Mouse (Mus musculus): Measurements from ENCODE around the gene Gprc5c. TPM values are rescaled to one million over a fixed set of nuclear protein-coding genes. Genes with fewer than 3 reads are reported as not detected.
A peak's percentile ranks its signal among the peaks of the same experiment; 100 is the strongest.

Gprc5c gene
- polyA plus RNA-seq (2015; fragmentation: Nextera tagmentation; extraction: Ambion mirVana): 10.5 and 10.9 TPM in 2 replicates

DNA sequence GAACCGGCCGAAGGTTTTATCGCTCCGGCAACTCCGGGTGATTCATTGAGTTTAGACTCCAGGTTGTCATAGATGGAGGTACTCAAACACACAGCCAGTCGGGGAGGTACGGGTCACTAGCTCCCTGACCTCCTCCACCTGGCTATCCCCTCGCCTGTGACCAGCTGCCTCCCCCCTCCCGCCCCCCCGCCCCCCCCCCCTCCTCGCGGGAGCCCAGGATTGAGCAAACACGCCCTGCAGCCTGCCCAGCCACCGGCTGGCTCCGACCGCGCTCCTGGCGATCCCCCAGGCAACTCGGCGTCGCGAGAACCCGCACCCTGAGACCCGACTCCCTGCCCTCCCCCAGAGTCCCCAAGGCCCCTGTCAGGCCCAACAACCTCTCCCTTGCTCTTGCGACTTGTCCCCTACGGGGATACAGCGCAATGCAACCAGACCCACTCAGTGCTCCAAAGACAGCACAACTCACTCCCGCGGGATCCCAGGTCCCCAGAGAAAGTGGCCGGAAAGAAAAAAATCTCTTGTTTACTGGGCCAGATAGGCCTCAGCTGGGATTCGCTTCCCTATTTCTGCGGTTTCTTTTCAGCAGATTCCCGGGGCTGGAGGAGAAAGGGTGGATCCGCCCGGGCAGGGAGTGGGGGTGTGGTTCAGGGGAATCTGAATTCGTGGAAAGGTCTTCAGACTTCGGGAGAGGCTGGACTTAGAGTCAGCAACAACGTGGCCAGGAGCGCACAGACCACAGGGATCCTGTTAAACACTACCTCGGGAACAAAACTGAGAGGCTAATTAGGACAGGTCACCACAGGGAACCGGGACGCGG is at the start of gene Gprc5c:
Gene Gprc5c, plus strand, starts transcription at position 701 of the 817 bp plus-strand sequence.
- Histone ChIP-seq H3K36me3 (ENCODE audit: control insufficient read depth, insufficient read depth, low read length) (no peaks in the 10 kb centered on the region), H3K4me1 (ENCODE audit: control insufficient read depth, insufficient read depth, low read length) (peaks cover 13% of the 10 kb centered on the region), H3K4me3 (ENCODE audit: low read length) (peak within 1 kb of the TSS; percentile 74), H3K4me2 (ENCODE audit: low read depth, low read length) (peak within 1 kb of the TSS; percentile 99), H3K27ac (ENCODE audit: low read length) (peak within 1 kb of the TSS; percentile 79), H3K9me3 (ENCODE audit: control insufficient read depth, low read length) (no peaks in the 10 kb centered on the region), H3K27me3 (replicated peaks; ENCODE audit: control insufficient read depth, insufficient read depth, low read length) (no peaks in the 10 kb centered on the region), H3K9ac (ENCODE audit: low read depth, low read length) (peak within 1 kb of the TSS; percentile 75)
- ATAC-seq: peak; percentile 41
- WGBS: 1% methylated on average over 33 of the region's 43 CpGs

DNA sequence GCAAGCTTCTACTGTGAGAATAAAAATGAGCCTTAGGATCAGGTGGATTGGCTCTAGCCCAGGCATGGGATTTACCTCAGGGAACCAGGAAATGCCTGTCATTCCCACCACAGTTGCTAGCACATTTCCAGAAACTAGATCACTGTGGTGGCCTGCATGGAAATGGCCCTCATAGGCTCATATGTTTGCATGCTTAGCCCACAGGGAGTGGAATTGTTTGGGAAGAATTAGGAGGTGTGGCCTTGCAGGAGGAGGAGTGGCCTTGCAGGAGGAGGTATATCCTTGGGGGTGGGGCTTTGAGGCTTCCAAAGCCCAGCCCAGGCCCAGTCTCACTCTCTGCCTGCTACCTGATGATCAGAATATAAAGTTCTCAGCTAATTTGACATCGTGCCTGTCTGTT is 49.0 kb upstream of the Gprc5c start:
- Histone ChIP-seq H3K36me3 (ENCODE audit: control insufficient read depth, insufficient read depth, low read length) (no peaks in the 10 kb centered on the region), H3K9me3 (ENCODE audit: control insufficient read depth, low read length) (0 out of 2 replicates have a peak, but pooled peaks cover 3% of the 10 kb centered on the region), H3K27ac (ENCODE audit: low read length) (no peak overlapping the region), H3K9ac (ENCODE audit: low read depth, low read length) (no peak overlapping the region), H3K4me2 (ENCODE audit: low read depth, low read length) (no peak overlapping the region), H3K27me3 (replicated peaks; ENCODE audit: control insufficient read depth, insufficient read depth, low read length) (no peaks in the 10 kb centered on the region), H3K4me3 (ENCODE audit: low read length) (no peak overlapping the region), H3K4me1 (ENCODE audit: control insufficient read depth, insufficient read depth, low read length) (peaks cover 6% of the 10 kb centered on the region; the same call in 1 of the 2 replicates)
- 97% methylated on average over 1 of the region's 1 CpGs for WGBS
- ATAC-seq: no peak

GRCm38 (mm10) chr11:114802540-114803267 is 48.2 kb upstream of the Gprc5c start:
- Histone ChIP-seq H3K4me2 (ENCODE audit: low read depth, low read length) (no peak overlapping the region), H3K27me3 (replicated peaks; ENCODE audit: control insufficient read depth, insufficient read depth, low read length) (no peaks in the 10 kb centered on the region), H3K4me1 (ENCODE audit: control insufficient read depth, insufficient read depth, low read length) (peaks cover 8% of the 10 kb centered on the region), H3K36me3 (ENCODE audit: control insufficient read depth, insufficient read depth, low read length) (no peaks in the 10 kb centered on the region), H3K27ac (ENCODE audit: low read length) (no peak overlapping the region), H3K9ac (ENCODE audit: low read depth, low read length) (peak overlapping the region; percentile 44), H3K4me3 (ENCODE audit: low read length) (no peak overlapping the region), H3K9me3 (ENCODE audit: control insufficient read depth, low read length) (0 out of 2 replicates have a peak, but pooled peaks cover 3% of the 10 kb centered on the region)
- 53% methylated on average over 15 of the region's 15 CpGs for WGBS
- no peak for ATAC-seq

- H3K27me3 ChIP-seq (replicated peaks; ENCODE audit: control insufficient read depth, insufficient read depth, low read length): no peaks in the 10 kb centered on the region
- no peak overlapping the region for H3K4me2 ChIP-seq (ENCODE audit: low read depth, low read length)
- H3K27ac ChIP-seq (ENCODE audit: low read length): no peak overlapping the region
- H3K36me3 ChIP-seq (ENCODE audit: control insufficient read depth, insufficient read depth, low read length): no peaks in the 10 kb centered on the region
- H3K4me1 ChIP-seq (ENCODE audit: control insufficient read depth, insufficient read depth, low read length): peaks cover 9% of the 10 kb centered on the region
- 0 out of 2 replicates have a peak, but pooled peaks cover 3% of the 10 kb centered on the region for H3K9me3 ChIP-seq (ENCODE audit: control insufficient read depth, low read length)
- H3K4me3 ChIP-seq (ENCODE audit: low read length): no peak overlapping the region
- no peak overlapping the region for H3K9ac ChIP-seq (ENCODE audit: low read depth, low read length)
- no peak for ATAC-seq
- 65% methylated on average over 8 of the region's 8 CpGs for WGBS
Measured at GRCm38 (mm10) chr11:114803990-114804389, 47.0 kb upstream of the Gprc5c start.

DNA sequence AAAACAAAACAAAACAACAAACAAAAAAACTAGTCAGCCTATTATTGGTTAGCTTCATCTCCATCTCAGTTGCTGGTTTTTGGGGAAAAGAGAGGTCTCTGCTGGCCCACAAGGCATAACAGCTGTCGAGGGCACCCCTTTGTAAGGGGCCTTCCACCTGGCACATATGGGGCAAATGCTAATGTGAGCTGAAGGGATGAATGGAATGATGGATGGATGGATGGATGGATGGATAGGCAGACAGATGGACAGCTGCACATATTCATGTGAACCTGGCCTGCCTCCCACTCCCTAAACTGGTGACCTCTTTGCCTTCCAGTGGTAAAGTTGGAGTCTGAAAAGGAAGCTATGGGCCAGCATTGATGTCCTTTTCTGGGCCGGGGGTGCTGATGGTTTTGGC is 43.9 kb upstream of the Gprc5c start:
- H3K9me3 ChIP-seq (ENCODE audit: control insufficient read depth, low read length): no peaks in the 10 kb centered on the region
- no peak for ATAC-seq
- WGBS: 73% methylated on average over 2 of the region's 2 CpGs
- no peak overlapping the region for H3K9ac ChIP-seq (ENCODE audit: low read depth, low read length)
- no peaks in the 10 kb centered on the region for H3K36me3 ChIP-seq (ENCODE audit: control insufficient read depth, insufficient read depth, low read length)
- H3K27ac ChIP-seq (ENCODE audit: low read length): no peak overlapping the region
- H3K27me3 ChIP-seq (replicated peaks; ENCODE audit: control insufficient read depth, insufficient read depth, low read length): no peaks in the 10 kb centered on the region
- H3K4me2 ChIP-seq (ENCODE audit: low read depth, low read length): no peak overlapping the region
- H3K4me3 ChIP-seq (ENCODE audit: low read length): no peak overlapping the region
- peaks cover 9% of the 10 kb centered on the region for H3K4me1 ChIP-seq (ENCODE audit: control insufficient read depth, insufficient read depth, low read length)

DNA sequence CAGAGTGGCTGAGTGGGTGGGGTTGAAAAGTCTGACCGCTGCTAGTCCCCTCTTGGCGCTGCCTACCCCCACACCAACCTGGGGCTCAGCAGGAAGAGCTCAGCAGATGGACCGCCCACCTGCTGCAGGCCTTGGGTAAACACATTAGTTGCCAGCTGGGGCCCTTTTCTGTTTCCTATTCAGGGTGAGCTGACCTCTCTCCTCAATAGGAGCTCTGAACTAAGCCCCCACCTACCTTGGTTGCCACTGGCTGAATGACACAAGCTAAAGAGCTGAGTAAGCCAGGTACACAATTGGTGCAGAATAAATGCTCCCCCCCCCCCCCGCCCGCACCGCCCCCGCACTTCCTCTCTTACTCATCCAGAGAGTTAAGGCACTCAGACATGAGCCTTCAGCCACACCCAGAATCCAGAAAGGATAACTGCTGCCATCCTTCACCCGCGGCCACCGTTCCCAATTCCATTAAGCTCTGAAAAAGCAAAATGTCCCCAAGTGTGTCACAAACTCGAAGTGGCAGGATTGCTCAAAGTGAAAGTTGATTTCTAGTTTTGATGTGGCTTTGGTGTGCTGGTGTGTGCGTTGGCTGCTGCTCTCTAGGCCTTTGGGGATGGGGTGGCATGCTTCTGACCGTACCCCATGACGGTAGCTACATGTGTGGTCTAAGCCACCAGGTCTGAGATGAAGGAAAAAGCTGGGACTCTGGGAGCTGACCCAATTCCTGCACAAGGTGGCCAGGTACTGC is 43.1 kb upstream of the Gprc5c start:
- Histone ChIP-seq H3K27ac (ENCODE audit: low read length) (no peak overlapping the region), H3K4me1 (ENCODE audit: control insufficient read depth, insufficient read depth, low read length) (peaks cover 8% of the 10 kb centered on the region), H3K4me3 (ENCODE audit: low read length) (no peak overlapping the region), H3K27me3 (replicated peaks; ENCODE audit: control insufficient read depth, insufficient read depth, low read length) (no peaks in the 10 kb centered on the region), H3K36me3 (ENCODE audit: control insufficient read depth, insufficient read depth, low read length) (no peaks in the 10 kb centered on the region), H3K4me2 (ENCODE audit: low read depth, low read length) (no peak overlapping the region), H3K9ac (ENCODE audit: low read depth, low read length) (no peak overlapping the region), H3K9me3 (ENCODE audit: control insufficient read depth, low read length) (no peaks in the 10 kb centered on the region)
- WGBS: 23% methylated on average over 14 of the region's 14 CpGs
- no peak for ATAC-seq

DNA sequence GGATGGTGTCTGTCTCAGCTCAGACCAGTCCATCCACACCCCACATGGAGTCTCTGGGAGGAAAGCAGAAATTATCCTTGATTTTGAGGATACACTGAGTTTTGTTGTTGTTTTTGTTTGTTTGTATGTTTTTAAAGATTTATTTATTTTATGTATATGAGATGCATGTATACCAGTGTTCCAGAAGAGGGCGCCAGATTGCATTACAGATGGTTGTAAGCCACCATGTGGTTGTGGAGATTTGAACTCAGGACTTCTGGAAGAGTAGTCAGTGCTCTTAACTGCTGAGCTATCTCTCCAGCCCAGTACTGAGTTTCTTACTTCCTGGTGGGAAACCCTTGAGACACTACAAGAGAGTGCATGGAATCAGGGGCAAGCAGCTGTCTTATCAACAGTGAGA is 41.6 kb upstream of the Gprc5c start:
- Histone ChIP-seq H3K27me3 (replicated peaks; ENCODE audit: control insufficient read depth, insufficient read depth, low read length) (no peaks in the 10 kb centered on the region), H3K4me2 (ENCODE audit: low read depth, low read length) (no peak overlapping the region), H3K9me3 (ENCODE audit: control insufficient read depth, low read length) (no peaks in the 10 kb centered on the region), H3K4me1 (ENCODE audit: control insufficient read depth, insufficient read depth, low read length) (peaks cover 3% of the 10 kb centered on the region; the same call in 1 of the 2 replicates), H3K27ac (ENCODE audit: low read length) (no peak overlapping the region), H3K4me3 (ENCODE audit: low read length) (no peak overlapping the region), H3K9ac (ENCODE audit: low read depth, low read length) (no peak overlapping the region), H3K36me3 (ENCODE audit: control insufficient read depth, insufficient read depth, low read length) (no peaks in the 10 kb centered on the region)
- 86% methylated on average over 1 of the region's 1 CpGs for WGBS
- ATAC-seq: no peak

- Histone ChIP-seq H3K27me3 (replicated peaks; ENCODE audit: control insufficient read depth, insufficient read depth, low read length) (no peaks in the 10 kb centered on the region), H3K36me3 (ENCODE audit: control insufficient read depth, insufficient read depth, low read length) (no peaks in the 10 kb centered on the region), H3K4me3 (ENCODE audit: low read length) (no peak overlapping the region), H3K27ac (ENCODE audit: low read length) (no peak overlapping the region), H3K4me1 (ENCODE audit: control insufficient read depth, insufficient read depth, low read length) (peaks cover 3% of the 10 kb centered on the region; the same call in 1 of the 2 replicates), H3K4me2 (ENCODE audit: low read depth, low read length) (no peak overlapping the region), H3K9ac (ENCODE audit: low read depth, low read length) (no peak overlapping the region), H3K9me3 (ENCODE audit: control insufficient read depth, low read length) (no peaks in the 10 kb centered on the region)
- ATAC-seq: no peak
- 42% methylated on average over 4 of the region's 4 CpGs for WGBS
Measured at GRCm38 (mm10) chr11:114810344-114810743, 40.6 kb upstream of the Gprc5c start.

- ATAC-seq: peak; percentile 59
- H3K9ac ChIP-seq (ENCODE audit: low read depth, low read length): no peak overlapping the region
- 12% methylated on average over 6 of the region's 6 CpGs for WGBS
- no peak overlapping the region for H3K4me3 ChIP-seq (ENCODE audit: low read length)
- H3K36me3 ChIP-seq (ENCODE audit: control insufficient read depth, insufficient read depth, low read length): no peaks in the 10 kb centered on the region
- H3K4me2 ChIP-seq (ENCODE audit: low read depth, low read length): no peak overlapping the region
- H3K27ac ChIP-seq (ENCODE audit: low read length): no peak overlapping the region
- H3K9me3 ChIP-seq (ENCODE audit: control insufficient read depth, low read length): no peaks in the 10 kb centered on the region
- no peaks in the 10 kb centered on the region for H3K4me1 ChIP-seq (ENCODE audit: control insufficient read depth, insufficient read depth, low read length)
- no peaks in the 10 kb centered on the region for H3K27me3 ChIP-seq (replicated peaks; ENCODE audit: control insufficient read depth, insufficient read depth, low read length)
Measured at GRCm38 (mm10) chr11:114812731-114813240, 38.2 kb upstream of the Gprc5c start.

All from intestine, embryonic 16.5 days (tissue).